Mouse (Mus musculus): ENCODE results near the gene Gm20458.

Gm20458 gene

DNA sequence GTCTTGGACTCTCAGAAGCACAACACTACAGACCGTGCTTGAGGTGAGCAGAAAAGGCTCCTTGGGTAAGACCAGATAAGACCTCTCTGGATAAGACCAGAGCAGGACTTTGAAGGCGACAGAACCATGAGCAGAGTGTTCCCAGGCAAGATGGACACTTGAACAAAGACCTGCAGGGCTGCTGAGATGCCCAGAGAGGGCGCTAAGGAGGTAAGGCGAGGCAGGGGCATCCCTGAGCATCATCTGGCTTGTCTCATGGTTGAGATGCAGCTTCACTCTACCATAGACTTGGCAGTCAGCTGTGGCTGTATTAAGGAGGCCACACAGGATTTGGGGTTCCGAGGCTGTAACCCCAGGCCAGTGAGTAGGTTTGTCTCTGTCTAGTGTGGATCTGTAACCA, 38.5 kb downstream of the Gm20458 start:
- no peak for DNase-seq (ENCODE audit: low read depth, low spot score)

DNA sequence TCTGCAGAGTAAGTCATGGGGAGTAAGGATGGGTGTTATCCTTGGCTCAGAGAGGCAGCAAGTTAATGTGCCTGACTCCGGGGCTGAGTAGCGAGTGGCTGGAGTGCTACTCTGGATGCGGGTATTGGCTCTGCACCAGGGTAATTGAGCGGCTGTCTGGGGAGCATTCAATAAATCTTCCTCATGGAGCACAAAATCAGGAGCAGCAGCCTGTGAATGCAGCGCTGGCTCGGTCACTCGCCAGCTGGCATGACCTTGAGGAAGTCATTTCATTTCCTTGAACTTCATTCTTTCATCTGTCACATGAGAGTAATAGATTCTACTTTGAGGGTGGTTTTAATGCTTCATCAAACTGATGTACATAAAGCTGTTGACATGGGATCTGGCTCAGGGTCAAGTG, 39.7 kb downstream of the Gm20458 start:
- DNase-seq (ENCODE audit: low read depth, low spot score): no peak

DNA sequence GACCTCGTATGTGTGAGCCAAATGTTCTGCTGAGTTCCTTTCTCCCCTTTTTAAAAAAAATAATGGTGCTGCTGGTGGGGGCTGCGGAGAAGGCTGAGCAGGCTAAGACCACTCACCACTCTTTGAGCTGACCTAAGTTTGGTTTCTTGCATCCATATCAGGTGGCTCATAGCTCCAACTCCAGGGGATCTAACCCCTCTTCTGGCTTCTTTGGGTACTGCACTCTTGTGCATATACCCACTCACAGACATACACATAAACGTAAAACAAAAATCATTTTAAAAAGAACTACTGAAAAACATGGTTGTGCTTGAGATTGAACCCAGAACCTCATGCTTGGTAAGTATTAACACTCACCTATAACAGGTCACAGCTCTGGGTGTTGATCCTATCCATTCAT, 44.2 kb downstream of the Gm20458 start:
- no peak for DNase-seq (ENCODE audit: low read depth, low spot score)

DNA sequence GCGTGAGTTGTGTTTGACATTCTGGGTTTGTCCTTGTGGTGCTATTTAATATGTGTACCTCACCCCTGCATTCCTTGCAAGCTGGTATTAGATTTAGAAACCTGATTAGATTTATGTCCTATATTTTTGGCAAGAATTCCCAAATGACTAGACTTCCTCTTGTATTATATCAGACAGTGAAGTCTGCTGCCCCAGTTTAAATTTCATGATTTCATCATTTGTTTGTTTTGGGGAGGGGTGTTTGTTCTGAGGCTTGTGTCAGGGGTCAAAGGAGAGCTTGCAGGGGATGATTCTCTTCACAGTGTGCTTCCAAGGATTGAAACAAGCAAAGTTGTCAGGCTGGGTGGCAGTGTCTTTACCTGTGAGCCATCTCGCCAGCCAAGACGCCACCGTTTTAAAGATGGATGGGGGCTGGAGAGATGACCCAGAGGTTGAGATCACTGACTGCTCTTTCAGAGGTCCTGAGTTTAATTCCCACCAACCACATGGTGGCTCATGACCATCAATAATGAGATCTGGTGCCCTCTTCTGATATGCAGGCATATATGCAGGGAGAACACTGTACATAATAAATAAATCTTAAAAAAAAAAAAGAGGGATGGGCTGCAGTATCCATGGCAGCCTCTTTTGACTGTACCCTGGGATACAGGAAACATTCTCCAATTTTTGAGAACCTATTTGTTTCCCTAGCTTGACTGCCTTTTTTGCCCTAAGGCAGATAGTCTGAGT, 45.0 kb downstream of the Gm20458 start:
- DNase-seq (ENCODE audit: low read depth, low spot score): no peak

DNA sequence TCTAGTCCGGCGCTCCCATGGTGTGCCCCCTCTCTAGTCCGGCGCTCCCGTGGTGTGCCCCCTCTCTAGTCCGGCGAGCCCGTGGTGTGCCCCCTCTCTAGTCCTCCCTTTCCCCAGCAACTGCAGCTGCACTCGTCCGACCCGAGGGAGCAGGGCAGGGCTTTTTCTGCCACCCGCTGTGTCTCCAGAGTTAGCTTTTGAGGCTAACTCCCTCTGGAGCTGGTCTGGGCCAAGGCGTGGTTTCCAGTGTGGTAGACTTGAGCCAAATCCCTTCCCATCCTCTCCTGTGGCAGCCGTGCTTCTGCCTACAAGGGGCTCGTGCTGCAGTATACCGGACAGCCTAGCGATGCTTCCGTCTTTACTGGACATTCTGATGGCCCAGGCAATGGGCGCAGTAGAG, 47.0 kb downstream of the Gm20458 start:
- DNase-seq (ENCODE audit: low read depth, low spot score): no peak

DNA sequence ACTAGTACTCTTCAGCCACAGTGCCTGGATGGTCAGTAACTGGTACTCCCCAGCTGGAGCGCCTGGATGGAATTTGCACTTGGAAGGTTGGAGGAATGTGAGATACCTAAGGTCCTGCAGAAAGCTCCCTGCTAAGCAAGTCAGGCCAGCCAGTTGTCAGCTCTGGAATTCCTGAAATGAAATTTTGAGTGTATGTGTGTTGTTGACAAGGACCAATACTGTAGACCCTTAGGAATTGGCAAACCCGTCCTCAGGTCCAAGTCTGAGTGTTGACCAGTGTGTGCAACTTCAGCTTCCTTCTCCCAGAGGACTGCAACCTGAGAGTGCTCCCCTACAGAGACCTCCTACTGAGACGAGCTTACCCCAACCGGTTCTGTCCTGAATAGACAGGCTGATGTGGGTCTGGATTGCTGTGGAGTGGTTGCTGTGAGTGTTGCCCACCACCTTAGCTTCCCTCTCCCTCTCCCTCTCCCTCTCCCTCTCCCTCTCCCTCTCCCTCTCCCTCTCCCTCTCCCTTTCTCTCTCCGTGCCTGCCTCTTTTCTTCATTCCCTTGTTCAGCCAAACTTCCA, 49.9 kb downstream of the Gm20458 start:
- no peak for DNase-seq (ENCODE audit: low read depth, low spot score)

DNA sequence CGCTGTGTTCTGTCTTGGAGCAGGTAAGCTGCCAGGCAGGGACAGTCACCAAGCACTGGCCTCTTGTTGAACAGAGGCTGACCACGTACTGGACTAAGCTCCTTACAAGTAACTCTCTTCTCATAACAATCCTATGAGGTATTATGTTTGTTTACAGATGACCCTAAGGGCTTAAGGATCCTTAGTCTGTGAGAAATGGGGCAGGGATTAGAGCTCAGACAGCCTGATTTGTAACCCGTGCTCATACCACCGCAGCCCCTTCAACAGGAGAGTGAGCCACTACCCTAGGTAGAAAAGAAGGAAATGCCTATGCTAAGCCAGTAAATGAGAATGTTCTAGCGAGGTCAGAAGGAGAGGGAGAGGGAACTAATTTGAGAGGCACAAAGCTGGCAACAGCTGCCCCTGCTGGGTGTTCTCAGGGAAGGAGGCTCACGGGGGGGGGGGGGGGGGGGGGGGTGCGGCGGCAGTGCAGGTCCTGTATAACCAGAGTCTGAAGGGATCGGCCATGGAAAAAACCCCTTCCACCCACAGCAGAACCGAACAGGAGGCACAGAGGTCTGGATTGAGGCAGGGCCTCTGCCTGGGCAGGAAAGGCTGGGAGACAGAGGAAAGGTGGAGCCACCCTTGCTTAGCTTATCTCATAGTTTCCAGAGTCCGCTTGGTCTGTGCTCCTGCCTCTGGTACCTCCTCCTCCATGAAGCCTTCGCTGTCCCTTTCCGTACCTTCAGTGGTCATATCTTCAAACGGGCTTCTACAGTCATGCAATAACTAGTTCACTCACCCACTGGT, 51.5 kb downstream of the Gm20458 start:
- peak; percentile 38 for DNase-seq (ENCODE audit: low read depth, low spot score)

DNA sequence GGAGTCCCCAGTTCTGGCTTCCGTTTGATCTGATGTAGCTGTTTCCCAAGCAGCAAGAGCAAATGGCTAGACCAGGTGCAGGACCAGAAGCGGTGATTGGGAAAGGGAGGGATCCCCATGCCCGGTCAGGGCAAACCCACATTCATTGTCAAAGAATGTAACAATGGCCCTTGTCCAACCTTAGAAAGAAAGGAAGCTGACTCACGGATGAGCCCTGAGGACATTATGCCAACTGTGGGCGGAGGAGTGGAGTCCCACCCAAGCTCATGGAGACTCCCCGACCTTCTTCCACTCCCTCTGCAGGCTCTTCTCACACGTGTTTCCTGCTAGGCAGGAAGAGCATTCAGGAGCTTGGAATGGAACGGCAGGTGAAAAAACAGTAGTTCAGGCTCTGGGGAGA, 52.6 kb downstream of the Gm20458 start:
- peak; percentile 99 for DNase-seq (ENCODE audit: low read depth, low spot score)

DNA sequence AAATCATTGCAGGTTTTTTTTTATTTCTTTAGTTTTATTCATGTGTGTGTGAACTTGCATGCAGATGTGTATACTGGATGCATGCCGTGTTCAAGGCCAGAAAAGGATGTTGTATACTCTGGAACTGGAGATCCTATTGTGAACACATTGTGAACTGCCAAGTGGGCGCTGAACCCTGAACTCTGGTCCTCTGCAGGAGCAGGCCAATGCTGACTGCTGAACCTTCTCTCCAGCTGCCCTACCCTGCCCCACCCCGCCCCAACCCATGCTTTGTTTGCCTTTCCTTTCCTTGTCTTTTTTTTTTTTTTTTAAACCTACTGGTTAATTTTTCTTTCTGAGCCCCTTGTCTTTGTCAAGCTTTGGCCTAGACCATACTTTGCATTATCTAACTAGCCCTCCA, 54.1 kb downstream of the Gm20458 start:
- no peak for DNase-seq (ENCODE audit: low read depth, low spot score)

DNA sequence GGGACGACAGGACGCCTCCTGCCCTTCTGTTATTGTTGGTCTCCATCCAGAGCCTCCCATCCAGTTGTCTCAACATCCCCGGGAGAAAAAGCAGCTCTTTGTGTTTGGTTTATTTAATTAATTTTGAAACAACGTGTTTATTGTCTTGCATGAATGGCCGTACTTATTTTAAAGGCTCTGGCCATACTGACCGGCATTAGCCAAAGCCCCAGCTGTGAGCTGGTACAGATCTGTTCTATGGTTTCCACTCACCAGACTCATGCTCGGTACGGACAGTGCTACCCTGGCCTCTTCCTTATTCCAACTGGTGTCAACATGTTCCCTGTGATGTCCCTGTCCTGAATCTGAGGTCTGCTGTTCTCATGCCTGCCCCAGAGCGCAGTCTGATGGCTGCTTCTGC, 55.1 kb downstream of the Gm20458 start:
- DNase-seq (ENCODE audit: low read depth, low spot score): no peak

DNA sequence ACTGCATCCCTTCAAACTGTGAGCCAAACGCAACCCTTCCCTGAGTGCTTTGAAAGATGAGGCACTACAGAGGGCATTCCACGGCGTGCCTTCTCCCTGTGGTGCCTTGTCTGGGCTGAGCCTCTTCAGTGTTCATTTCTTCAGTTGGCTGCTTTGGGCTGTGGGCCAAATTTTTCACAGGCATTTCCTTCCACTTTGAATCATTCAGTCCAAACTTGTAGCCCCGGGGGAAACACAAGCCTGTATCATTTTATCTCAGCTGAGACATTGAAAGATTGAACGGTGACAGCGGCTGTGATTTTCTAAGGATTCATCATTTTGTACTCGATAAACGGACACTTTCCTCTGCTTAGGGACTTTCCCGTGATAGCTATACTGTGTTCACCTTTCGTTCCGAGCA, 55.8 kb downstream of the Gm20458 start:
- peak; percentile 36 for DNase-seq (ENCODE audit: low read depth, low spot score)

DNA sequence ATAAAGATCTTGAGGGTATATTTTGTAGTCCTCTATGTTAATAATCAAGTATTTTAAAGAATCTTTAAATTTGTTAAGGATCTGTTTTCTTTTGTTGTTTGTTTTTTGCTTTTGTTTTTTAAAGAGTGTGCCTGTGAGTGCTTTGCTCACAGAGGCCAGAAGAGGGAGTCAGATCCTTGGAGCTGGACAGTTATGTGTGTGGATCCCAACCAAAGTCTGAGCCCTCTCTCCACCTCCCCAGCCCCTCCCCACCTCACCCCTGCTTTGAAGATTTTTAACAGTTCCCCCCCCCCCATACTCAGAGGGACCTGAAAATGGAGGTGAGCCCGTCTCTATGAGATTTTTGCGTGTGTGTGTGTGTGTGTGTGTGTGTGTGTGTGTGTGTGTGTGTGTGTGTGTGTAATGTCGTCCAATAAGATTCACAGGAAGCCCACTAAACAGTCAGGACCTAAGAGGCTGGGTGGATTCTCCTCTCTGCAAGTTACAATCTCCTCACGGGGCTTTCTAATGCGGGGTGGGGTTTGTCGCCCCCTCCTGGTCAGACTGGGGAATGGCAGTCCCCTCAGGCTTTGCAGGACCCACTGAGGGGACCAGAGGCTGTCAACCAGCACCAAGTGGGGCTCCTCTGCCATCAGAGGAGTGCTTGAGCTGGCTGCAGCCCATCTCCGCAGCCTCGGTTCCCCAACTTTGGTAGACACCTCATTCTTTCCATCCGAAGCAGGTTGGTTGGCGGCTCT, 56.9 kb downstream of the Gm20458 start:
- peak; percentile 57 for DNase-seq (ENCODE audit: low read depth, low spot score)

DNA sequence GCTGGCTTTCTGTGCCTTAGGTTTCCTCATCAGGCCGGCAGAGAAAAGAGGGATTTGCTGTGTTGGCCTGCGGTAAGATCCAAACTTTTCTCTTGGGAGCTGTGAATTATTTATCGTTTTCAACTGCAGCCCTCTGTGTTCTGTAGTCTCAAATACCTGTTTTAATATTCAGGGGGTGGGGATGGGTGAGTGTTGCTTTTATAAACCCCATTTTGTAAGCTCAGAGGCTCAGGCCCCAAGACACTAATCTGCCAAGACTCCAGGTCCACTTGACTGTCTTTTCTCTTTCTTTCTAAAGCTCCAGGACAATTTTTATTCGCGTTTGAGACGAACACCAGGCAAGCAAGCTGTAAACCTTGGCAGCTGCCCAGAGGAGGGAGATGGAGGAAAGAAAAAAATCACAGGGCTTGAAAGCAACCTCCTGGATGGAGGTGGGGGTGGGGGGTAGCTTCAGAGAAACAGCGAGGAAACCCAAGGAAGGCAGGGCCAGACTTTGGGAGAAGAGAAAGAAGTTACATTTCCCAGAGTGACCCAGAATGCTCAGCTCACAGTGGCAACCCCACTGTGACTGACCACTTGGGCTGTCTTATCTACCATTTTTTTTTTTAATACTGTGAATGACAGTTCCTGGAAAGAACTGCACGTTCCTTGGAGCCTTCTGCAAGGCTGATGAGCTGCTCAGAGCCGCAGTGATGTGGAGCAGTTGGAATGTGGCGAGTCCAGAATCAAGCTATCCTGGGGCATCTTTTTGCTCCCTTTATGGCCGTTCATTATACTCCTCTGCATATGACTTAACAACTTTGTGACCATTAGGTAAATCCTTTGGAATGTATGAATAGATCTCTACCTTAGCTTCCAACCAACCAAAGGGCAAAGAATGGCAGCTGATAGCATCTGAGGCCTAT, 57.8 kb downstream of the Gm20458 start:
- peak; percentile 65 for DNase-seq (ENCODE audit: low read depth, low spot score)

DNA sequence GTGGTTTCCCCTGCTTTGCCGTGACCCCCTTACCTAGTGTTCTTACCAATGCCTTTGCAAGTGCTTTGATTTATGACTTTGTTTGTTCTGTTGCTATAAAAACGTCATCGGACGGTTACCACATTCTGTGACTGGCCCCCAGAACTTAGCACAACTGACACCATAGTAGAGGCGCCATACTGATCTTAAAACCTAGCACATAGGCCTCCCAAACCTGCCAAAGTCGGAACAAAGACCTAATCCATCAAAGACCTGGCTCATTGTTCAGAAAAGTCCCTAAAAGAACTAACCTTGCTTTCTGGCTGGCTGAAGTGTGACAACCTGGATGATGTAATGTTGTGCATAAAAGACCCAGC, 58.4 kb downstream of the Gm20458 start:
- DNase-seq (ENCODE audit: low read depth, low spot score): peak; percentile 20

DNA sequence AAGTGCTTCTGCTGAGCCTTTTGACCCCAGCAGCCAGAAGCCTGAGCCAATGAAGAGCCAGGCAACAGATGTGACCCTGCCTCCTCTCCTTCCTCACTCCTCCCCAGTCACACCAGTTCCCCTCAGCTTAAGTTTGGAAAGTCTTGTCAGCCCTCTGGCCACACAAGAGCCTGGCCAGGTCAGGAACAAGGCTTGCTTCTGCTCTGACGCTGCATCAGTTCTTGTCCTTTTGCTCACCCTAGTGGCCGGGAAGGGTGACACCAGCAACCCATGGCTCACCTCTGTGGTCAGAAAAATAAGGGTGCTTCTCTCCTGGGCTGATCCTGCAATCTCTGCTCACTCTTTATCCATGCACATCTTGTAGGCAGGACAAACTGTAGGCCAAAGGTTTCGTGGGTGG, 60.0 kb downstream of the Gm20458 start:
- peak; percentile 89 for DNase-seq (ENCODE audit: low read depth, low spot score)

DNA sequence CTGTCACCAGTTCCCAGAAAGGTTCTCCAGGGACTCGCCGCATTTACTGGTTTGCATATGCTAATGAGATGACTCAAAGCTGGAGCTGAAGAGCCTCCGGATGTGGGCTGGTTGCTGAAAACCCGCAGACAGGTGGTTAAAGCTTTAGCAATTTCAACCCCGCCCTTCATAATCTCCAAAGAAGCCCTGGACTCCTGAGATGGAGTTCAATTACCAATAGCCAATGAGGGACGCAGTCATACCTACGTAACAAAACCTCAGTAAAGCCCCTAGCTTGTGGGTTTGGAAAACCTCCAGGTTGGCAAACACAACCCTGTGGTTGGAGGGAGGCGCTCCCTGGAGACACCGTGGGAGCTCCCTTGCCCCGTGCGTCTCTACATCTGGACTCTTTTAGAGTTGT, 61.1 kb downstream of the Gm20458 start:
- DNase-seq (ENCODE audit: low read depth, low spot score): peak; percentile 90

DNA sequence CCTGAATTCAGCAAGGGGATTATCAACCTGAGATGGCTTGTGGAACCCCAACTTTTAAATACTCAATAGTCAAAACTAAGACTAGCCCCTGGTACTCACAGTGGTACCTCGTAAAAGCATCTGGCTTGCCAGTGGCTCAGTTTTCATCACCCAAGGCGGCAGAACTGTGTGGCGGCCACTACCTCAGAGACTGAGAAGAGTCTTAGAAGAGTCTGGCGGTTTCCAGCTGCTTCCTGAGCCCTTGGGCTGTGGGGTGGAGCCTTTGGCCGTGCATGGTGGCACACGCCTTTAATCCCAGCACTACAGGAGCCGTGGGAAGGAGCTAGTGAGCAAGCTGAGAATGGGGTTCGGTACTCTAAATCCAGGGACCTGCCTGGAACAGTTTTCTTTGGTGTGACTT, 61.5 kb downstream of the Gm20458 start:
- peak; percentile 71 for DNase-seq (ENCODE audit: low read depth, low spot score)

DNA sequence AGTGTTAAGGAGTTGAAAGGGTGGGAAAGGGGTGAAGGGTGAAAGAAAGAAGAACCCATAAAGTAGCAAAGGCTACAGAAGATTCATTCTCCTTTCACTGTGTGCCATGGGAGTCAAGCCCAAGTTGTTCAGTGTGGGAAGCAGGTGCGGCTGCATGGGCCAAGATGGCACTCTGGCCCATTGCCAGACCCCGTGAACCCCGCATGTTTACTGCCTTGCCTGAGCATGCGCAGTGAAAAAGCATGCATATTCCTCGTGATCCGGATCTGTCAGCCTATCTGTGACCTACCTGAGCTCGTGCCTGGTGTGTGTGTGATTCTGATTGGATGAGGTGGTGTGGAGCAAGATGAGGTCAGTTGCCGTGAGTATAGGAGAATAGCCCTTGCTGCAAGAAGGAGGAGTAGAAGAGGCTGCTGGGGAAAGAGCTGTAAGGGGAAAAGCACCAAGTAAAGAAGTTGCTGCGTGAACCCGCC, 62.6 kb downstream of the Gm20458 start:
- DNase-seq (ENCODE audit: low read depth, low spot score): no peak

DNA sequence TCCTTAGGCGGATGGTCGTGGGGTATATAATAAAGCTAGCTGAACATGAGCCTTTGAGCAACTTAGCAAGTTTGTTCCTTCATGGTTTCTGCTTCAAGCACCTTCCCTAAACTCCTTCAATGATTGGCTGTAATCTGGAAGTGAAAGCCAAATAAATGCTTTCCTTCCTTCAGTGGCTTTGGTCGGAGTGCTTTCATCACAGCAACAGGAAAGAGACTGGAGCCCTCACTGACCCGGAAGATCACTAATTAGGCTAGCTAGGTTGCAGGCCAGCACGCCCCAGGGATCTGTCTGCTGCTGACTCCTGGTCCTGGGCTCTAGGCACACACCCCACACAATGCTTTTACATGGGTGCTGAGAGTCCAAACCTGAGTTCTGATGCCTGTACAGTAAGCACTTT, 67.8 kb downstream of the Gm20458 start:
- DNase-seq (ENCODE audit: low read depth, low spot score): no peak

DNA sequence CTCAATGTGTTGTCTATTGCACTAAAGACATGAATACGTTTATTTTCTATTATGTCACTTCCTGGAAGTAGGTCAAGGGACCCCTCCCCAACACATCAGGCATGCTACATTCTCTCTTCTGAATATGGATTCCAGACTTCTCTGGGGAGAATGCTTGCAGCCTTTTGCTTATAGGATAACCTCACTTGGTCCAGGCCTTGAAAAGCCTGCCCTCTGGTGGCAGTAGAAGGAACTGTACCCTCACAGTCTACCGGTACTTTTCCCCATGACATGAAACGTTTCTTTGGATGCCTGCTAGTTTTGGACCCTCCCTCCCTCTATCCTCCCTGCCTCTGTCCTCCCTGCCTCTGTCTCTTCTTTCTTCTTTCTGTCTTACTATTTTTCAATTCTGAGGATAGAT, 70.4 kb downstream of the Gm20458 start:
- peak; percentile 91 for DNase-seq (ENCODE audit: low read depth, low spot score)

DNA sequence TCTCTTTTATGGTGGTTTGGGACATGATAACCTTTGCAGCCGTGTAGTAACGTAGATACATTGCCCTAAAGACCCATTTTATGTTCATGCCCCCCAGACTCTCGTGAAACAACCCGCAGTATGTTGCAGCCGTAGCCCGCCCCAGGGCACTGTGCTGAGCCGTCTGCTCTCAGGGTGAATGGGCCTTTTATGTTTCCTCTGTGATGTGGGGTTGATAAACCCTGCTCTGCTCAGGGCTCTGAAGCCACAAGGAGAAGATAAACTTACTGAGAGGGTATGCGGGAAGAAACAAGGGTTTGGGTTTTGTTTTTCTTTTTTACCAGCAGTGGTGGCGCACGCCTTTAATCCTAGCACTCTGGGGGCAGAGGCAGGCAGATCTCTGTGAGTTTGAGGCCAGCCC, 73.5 kb downstream of the Gm20458 start:
- DNase-seq (ENCODE audit: low read depth, low spot score): no peak
